Mouse (Mus musculus) bone marrow, adult 2 months (tissue): ENCODE results near the gene Tmem87a. TPM values are rescaled to one million over a fixed set of nuclear protein-coding genes. Genes with fewer than 3 reads are reported as not detected.

Experiments used
- H3K27ac ChIP-seq: fragments of 200-500 bp; 2 replicates; pipeline ENCODE4 v1.5.1; 2012; ENCODE audit warnings: low read depth, mild to moderate bottlenecking, control low read depth, inconsistent platforms, low read length; ENCODE audit not compliant: control insufficient read depth, poor library complexity, insufficient read depth
- H3K4me1 ChIP-seq: fragments of 200-500 bp; 2 replicates; pipeline ENCODE4 v1.6.1; 2011; ENCODE audit warnings: low read length; ENCODE audit not compliant: control insufficient read depth, insufficient read depth
- H3K4me3 ChIP-seq: fragments of 200-500 bp; replicated peaks from 2 replicates; pipeline ENCODE3; 2011; ENCODE audit warnings: mild to moderate bottlenecking, low read depth, low read length, control low read depth; ENCODE audit not compliant: control insufficient read depth
- CTCF ChIP-seq: fragments of 200-500 bp; IDR thresholded peaks from 2 replicates; pipeline ENCODE4 v1.5.1; 2011; ENCODE audit warnings: low read length, control low read depth; ENCODE audit not compliant: control insufficient read depth, insufficient read depth
- POLR2A ChIP-seq: fragments of 200-500 bp; IDR thresholded peaks from 2 replicates; pipeline ENCODE4 v1.6.1; 2011; ENCODE audit warnings: low read depth, mild to moderate bottlenecking, control low read depth, low read length, borderline replicate concordance; ENCODE audit not compliant: control insufficient read depth
- WGBS: fragments of 180-500 bp; shearing (Covaris S2); methylation state at CpG from one replicate; pipeline ENCODE4 v1.1.7; 2018; 5-methylcytosine and 5-hydroxymethylcytosine counted together
- polyA plus RNA-seq: library from polyadenylated mRNA; stranded (reverse); fragments of >200 nt; gene quantifications from 2 replicates; pipeline ENCODE4 v1.2.4, GENCODE M21; 2011; ENCODE audit warnings: low replicate concordance; ENCODE audit not compliant: missing spikeins, insufficient read depth, insufficient read length

Tmem87a gene
- polyA plus RNA-seq, 1 experiment, result 36.3 TPM

GRCm38 (mm10) chr2:120387291-120387690, 16.6 kb downstream of the Tmem87a start:
- no peak overlapping the region for H3K27ac ChIP-seq
- 90% methylated on average over 1 of the region's 1 CpGs for WGBS
- TF ChIP-seq CTCF, result no peak
- TF ChIP-seq POLR2A, result no peak
- H3K4me1 ChIP-seq, result no peaks in the 10 kb centered on the region
- no peak overlapping the region for H3K4me3 ChIP-seq

- TF ChIP-seq POLR2A (no peak), CTCF (no peak)
- Histone ChIP-seq H3K27ac (no peak overlapping the region), H3K4me3 (no peak overlapping the region), H3K4me1 (no peaks in the 10 kb centered on the region)
- 71% methylated on average over 1 of the region's 1 CpGs for WGBS
Observed at GRCm38 (mm10) chr2:120386264-120386663, 17.6 kb downstream of the Tmem87a start.

DNA sequence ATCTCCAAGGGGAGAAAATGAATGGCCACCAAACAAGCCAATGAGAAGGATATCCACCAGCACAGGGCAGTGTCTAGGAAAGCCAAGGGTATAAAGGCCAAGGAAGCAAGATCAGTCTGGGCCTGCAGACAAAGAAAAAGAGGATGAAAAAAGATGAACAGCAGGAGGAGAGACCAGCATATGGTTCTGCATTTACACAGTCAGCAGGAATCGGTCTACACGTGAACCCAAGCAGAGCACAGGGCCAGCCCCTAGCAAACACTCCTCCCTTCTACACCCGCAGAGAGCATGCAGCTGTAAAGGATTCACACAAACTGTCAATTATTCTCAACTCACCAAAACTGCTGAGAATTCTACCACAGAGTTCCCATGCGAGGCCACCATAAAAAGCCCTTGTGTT, 30.1 kb downstream of the Tmem87a start:
- H3K4me3 ChIP-seq, result no peak overlapping the region
- TF ChIP-seq CTCF (no peak), POLR2A (no peak)
- no peak overlapping the region for H3K27ac ChIP-seq
- no peaks in the 10 kb centered on the region for H3K4me1 ChIP-seq
- WGBS, result 86% methylated on average over 4 of the region's 4 CpGs

- no peak for TF ChIP-seq POLR2A
- no peak for TF ChIP-seq CTCF
- WGBS, result 90% methylated on average over 4 of the region's 4 CpGs
- H3K27ac ChIP-seq, result no peak overlapping the region
- no peaks in the 10 kb centered on the region for H3K4me1 ChIP-seq
- no peak overlapping the region for H3K4me3 ChIP-seq
Observed at GRCm38 (mm10) chr2:120367416-120368207, 36.3 kb downstream of the Tmem87a start.

GRCm38 (mm10) chr2:120366501-120366900, 37.4 kb downstream of the Tmem87a start:
- Histone ChIP-seq H3K4me1 (no peaks in the 10 kb centered on the region), H3K4me3 (no peak overlapping the region), H3K27ac (no peak overlapping the region)
- TF ChIP-seq POLR2A (no peak), CTCF (no peak)
- 82% methylated on average over 3 of the region's 3 CpGs for WGBS

GRCm38 (mm10) chr2:120360425-120360824, 43.5 kb downstream of the Tmem87a start:
- 88% methylated on average over 1 of the region's 1 CpGs for WGBS
- Histone ChIP-seq H3K27ac (no peak overlapping the region), H3K4me3 (no peak overlapping the region), H3K4me1 (no peaks in the 10 kb centered on the region)
- TF ChIP-seq CTCF, result no peak

DNA sequence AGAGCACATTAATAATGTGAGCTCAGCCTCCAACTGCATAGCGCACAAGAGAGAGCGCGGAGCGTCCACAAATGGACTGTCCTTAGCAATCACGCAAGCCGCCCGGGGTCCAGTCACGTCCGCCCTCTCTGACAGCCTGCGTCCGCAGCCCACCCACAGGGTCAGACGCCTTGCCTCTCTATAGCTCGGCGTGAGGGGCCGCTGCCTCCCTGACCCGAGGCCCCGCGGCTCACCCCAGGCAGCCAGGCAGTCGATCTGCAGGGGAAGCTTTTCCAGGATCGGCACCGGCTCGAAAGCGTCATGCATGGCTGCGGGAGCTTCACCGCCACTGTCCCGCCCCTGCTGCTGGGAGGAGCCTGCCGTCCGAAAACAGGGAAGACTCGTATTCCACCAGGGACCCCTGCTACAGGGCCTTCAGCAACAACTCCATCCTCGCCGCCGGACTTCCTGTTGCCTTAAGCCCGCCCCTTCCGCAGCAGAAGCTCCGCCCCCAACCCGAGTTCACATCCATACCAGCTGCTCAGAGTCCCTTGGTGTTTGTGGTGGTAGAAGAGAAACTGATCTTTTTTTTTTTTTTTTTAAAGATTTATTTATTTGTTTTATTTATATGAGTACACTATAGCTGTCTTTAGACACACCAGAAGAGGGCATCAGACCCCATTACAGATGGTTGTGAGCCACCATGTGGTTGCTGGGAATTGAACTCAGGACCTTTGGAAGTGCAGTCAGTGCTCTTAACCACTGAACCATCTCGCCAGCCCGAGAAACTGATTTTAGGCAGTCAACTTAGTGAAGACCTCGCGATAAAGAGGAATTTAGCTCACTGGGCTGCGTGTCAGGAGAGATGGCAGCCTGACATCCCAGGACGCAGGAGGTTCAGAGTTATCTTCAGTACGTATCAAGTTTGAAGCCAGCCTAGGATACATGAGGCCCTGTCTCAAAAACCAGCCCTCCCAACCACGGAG, 50.9 kb downstream of the Tmem87a start, which contains the start of gene Vps39:
TSS of gene Vps39 (minus strand) at position 456 of the 965 bp plus-strand sequence.
- Histone ChIP-seq H3K4me3 (peak within 1 kb of the TSS; percentile 97), H3K4me1 (peaks cover 2% of the 10 kb centered on the region; the same call in 1 of the 2 replicates), H3K27ac (peak within 1 kb of the TSS; percentile 51; the same call in 1 of the 2 replicates)
- WGBS, result 11% methylated on average over 44 of the region's 44 CpGs
- peak; percentile 70 for TF ChIP-seq POLR2A
- no peak for TF ChIP-seq CTCF

- Histone ChIP-seq H3K4me1 (peaks cover 2% of the 10 kb centered on the region; the same call in 1 of the 2 replicates), H3K27ac (no peak overlapping the region), H3K4me3 (no peak overlapping the region)
- WGBS, result 81% methylated on average over 5 of the region's 5 CpGs
- TF ChIP-seq POLR2A (no peak), CTCF (no peak)
Observed at GRCm38 (mm10) chr2:120351321-120351720, 52.6 kb downstream of the Tmem87a start.
